Mouse (Mus musculus): ENCODE results near the gene Olfr1247. TPM values are rescaled to one million over a fixed set of nuclear protein-coding genes. Genes with fewer than 3 reads are reported as not detected.
"Not testable (repeated sequence)": the region's sequence is repeated elsewhere in the genome, so short reads cannot be mapped to it uniquely, and the experiment has no call there.

Gene Olfr1247
- under 1 TPM; 0.07 to 0.23 (median 0.11) TPM for total RNA-seq (2022)

DNA sequence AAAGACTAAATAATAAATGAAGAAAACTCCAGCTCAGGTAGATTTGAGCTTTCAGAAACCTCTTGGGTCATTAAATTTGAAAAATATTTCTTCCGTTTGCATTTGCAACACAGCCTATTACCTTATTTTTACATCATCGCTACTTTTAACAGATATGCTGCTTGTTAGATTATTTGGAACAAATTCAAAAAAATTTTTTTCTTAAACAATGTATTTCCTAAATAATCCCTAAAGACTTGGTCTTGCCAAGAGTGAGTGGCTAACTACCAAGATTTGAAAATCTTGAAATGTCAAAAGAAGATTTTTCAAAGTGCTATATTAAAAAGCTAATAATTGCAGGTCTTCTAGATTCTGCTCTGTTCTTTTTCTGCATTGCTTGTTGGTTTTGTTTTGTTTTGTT lies at the start of gene Olfr1247:
Olfr1247 (minus strand) TSS at position 101 of the 400 bp plus-strand sequence.
- no peak for DNase-seq (ENCODE audit: low spot score in 2 of 2)

DNA sequence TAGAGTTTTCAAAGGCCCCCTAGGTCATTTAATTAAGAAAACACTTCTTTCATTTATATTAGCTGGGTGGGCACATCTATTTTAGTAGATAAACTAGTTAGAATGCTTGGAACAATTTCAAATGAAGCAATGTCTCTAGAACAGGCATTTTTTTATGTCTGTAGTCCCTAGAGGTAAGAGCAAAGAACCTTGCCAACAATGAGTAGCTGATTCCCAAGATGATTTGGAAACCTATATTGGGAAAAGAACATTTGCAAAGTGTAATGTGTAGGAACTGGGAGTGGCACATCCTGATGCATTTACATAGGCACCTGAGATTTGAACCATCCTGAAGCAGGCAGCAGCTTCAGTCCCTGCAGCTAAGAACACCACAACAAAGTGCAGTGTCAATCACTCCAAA lies 47.4 kb upstream of the Olfr1247 start, which contains the start of gene Olfr1250:
Olfr1250 (minus strand) TSS at position 101 of the 400 bp plus-strand sequence.
- DNase-seq (ENCODE audit: low spot score in 2 of 2), result no peak

DNA sequence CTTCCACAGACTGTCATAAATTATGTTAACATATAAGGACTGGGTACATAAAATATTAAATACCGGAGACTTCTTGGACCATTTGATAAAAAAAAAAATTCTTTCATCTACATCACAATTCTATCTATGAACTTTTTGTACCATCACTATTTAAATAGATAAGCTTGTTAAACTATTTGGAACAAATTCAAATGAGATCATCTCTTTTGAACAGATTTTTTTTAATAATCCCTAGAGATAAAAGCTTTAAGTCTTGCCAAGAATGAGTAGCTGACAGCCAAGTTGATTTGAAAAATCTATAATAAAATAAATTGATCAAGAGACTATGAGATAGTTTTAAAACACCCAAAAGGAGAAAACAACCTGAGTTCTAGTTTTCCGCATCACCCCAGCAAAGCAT lies 21.0 kb upstream of the Olfr1247 start, which contains the start of gene Olfr1249:
Olfr1249 (minus strand) TSS at position 101 of the 400 bp plus-strand sequence.
- DNase-seq (ENCODE audit: low spot score in 2 of 2), result no peak

DNA sequence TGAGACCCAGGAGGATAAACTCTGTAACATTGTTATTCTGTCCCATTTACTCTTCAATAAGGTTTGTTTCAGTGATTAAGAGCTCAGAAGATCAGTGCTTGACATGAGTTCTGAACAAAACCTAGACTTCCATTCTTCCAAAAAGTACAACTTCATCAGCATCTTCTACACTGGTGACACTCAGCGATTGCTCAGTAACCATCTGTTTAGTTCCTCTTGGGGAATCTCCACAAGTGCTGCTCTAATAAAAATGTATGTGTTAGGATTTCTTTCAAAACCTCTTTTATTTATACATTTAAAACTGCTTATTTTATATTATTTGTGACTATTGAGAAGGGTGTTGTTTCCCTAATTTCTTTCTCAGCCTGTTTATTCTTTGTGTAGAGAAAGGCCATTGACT lies 4.2 kb upstream of the Olfr1247 start, which contains the start of gene Olfr1248:
Olfr1248 (minus strand) TSS at position 101 of the 400 bp plus-strand sequence.
- DNase-seq (ENCODE audit: low spot score in 2 of 2), result not testable (repeated sequence)

DNA sequence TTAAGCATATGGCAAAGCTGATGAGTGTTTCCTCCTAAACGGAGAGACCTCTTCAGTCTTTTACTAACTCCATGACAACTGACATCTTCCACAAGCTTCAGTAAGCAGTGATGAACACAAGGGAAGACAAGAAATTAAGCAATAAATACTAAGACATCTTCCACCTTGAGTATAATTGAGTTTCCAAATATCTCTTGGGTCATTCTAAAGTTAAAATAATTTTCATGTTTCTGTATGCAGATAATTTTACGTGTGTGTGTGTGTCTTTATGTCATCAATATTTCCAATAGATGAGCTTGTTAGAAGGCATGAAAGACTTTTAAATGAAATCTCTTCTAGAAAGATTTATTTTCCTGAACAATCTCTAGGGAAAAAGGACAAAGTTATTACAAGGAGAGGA lies 20.9 kb downstream of the Olfr1247 start, which contains the start of gene Olfr1246:
Olfr1246 (minus strand) TSS at position 101 of the 400 bp plus-strand sequence.
- DNase-seq (ENCODE audit: low spot score in 2 of 2), result no peak

DNA sequence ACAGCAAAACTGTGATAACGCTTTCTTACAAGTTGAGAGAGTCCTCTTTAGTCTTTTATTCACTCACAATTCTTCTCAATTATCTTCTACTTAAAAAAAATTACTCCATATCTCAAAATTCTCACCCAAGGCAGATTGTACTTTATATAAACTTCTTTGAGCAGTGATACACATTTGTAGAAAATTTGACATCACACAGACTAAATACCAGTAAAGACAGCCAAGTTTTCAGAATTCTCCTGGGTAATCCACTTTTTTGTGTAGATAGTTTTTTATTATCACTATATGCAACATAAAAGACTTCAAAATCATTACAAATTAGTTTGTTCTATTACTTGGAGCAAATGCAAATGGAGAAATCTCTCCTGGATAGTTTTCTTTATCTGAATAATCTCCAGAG lies 35.6 kb downstream of the Olfr1247 start, which contains the start of gene Olfr1245:
Olfr1245 (minus strand) TSS at position 101 of the 400 bp plus-strand sequence.
- no peak for DNase-seq (ENCODE audit: low spot score in 2 of 2)

DNA sequence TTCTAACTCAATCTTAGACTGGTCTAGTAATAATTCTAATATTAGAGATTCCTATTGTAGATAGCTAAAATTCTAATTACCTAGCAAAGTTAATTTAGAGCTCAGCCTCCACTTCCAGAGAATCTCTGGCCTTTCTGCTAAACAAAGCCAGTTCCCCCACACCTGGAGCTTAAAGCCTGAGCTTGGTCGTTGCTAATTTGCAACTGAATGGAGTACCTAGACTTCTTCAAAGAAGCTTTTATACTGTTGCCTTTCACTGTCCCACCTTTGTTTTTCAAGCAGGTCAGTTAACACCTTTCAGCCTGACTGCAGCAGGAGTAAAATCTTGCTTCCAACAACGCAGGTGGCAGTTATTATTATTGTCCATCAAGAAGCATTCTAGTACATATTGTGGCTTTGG lies 51.2 kb downstream of the Olfr1247 start:
- not testable (repeated sequence) for DNase-seq (ENCODE audit: low spot score in 2 of 2)

Other genes starting within 250 kb of the Olfr1247 start
- not detected for gene Olfr1234, start 249.3 kb downstream of the Olfr1247 start, total RNA-seq (2022)
- not detected for gene Olfr1238, start 204.5 kb downstream of the Olfr1247 start, total RNA-seq (2022)
- gene Olfr1239, start 193.7 kb downstream of the Olfr1247 start, total RNA-seq (2022), result not detected
- not detected for gene Olfr1240, start 171.1 kb downstream of the Olfr1247 start, total RNA-seq (2022)
- not detected for gene Olfr1241, start 127.0 kb downstream of the Olfr1247 start, total RNA-seq (2022)
- not detected for gene Olfr1242, start 115.8 kb downstream of the Olfr1247 start, total RNA-seq (2022)
- gene Olfr1243, start 82.6 kb downstream of the Olfr1247 start, total RNA-seq (2022), result not detected
- not detected for gene Olfr1245, start 35.7 kb downstream of the Olfr1247 start, total RNA-seq (2022)
- not detected for gene Olfr1246, start 21.0 kb downstream of the Olfr1247 start, total RNA-seq (2022)
- not detected for gene Olfr1248, start 4.1 kb upstream of the Olfr1247 start, total RNA-seq (2022)
- not detected for gene Olfr1249, start 20.9 kb upstream of the Olfr1247 start, total RNA-seq (2022)
- under 1 TPM in 1 of 4 experiments, not detected in 3; 0.11 TPM for gene Olfr1250, start 47.3 kb upstream of the Olfr1247 start, total RNA-seq (2022)
- not detected for gene Olfr1251, start 57.8 kb upstream of the Olfr1247 start, total RNA-seq (2022)
- not detected for gene Olfr1252, start 110.9 kb upstream of the Olfr1247 start, total RNA-seq (2022)
- gene Olfr1253, start 143.0 kb upstream of the Olfr1247 start, total RNA-seq (2022), result not detected
- gene Olfr1254, start 179.5 kb upstream of the Olfr1247 start, total RNA-seq (2022), result not detected
- gene Olfr1255, start 197.9 kb upstream of the Olfr1247 start, total RNA-seq (2022), result not detected
- not detected for gene Olfr1256, start 227.4 kb upstream of the Olfr1247 start, total RNA-seq (2022)
- not detected for gene Olfr48, start 234.1 kb upstream of the Olfr1247 start, total RNA-seq (2022)